Mouse (Mus musculus) heart, embryonic 13.5 days (tissue): ENCODE results near the gene Ppia. TPM values are rescaled to one million over a fixed set of nuclear protein-coding genes. Genes with fewer than 3 reads are reported as not detected.
A peak's percentile ranks its signal among the peaks of the same experiment; 100 is the strongest.
"Not testable (repeated sequence)": the region's sequence is repeated elsewhere in the genome, so short reads cannot be mapped to it uniquely, and the experiment has no call there.

ENCODE experiments used
- ATAC-seq: fragments of 200-750 bp; cut with Nextera tagmentation; 2 replicates; pipeline ENCODE4 v1.8.0; 2017; ENCODE audit warnings: moderate TSS enrichment; ENCODE audit not compliant: insufficient number of reproducible peaks, low FRiP score, low TSS enrichment; ENCODE audit errors: extremely low read depth
- H3K27ac ChIP-seq: fragments of 300-500 bp; sonication (generic); replicated peaks from 2 replicates; pipeline ENCODE4 v1.5.1; 2015; ENCODE audit warnings: moderate library complexity, mild to moderate bottlenecking, inconsistent platforms
- H3K27me3 ChIP-seq: fragments of 300-500 bp; sonication (generic); replicated peaks from 2 replicates; pipeline ENCODE4 v1.6.1; 2015; ENCODE audit warnings: mild to moderate bottlenecking, inconsistent platforms
- H3K36me3 ChIP-seq: fragments of 300-500 bp; sonication (generic); 2 replicates; pipeline ENCODE4 v1.6.1; 2015; ENCODE audit warnings: mild to moderate bottlenecking, inconsistent platforms
- H3K4me1 ChIP-seq: fragments of 300-500 bp; sonication (generic); 2 replicates; pipeline ENCODE4 v1.6.1; 2015; ENCODE audit warnings: inconsistent platforms
- H3K4me2 ChIP-seq: fragments of 300-500 bp; sonication (generic); 2 replicates; pipeline ENCODE4 v1.6.1; 2015; ENCODE audit warnings: inconsistent platforms, mild to moderate bottlenecking, moderate library complexity
- H3K4me3 ChIP-seq: fragments of 300-500 bp; sonication (generic); 2 replicates; pipeline ENCODE4 v1.5.1; 2015; ENCODE audit warnings: moderate library complexity, mild to moderate bottlenecking, inconsistent platforms
- H3K9ac ChIP-seq: fragments of 300-500 bp; sonication (generic); 2 replicates; pipeline ENCODE4 v1.6.1; 2015; ENCODE audit warnings: inconsistent platforms, mild to moderate bottlenecking, moderate library complexity
- H3K9me3 ChIP-seq: fragments of 300-500 bp; sonication (generic); 2 replicates; pipeline ENCODE4 v1.6.1; 2016; ENCODE audit warnings: inconsistent platforms
- WGBS: fragments of 180-500 bp; shearing (Covaris S2); methylation state at CpG from one replicate; pipeline ENCODE4 v1.1.7; 2015; ENCODE audit warnings: mixed read lengths; 5-methylcytosine and 5-hydroxymethylcytosine counted together
- polyA plus RNA-seq: library from polyadenylated mRNA; unstranded; fragments of >200 nt; fragmentation: Nextera tagmentation; extraction: Ambion mirVana; gene quantifications from 2 replicates; pipeline ENCODE4 v1.2.1, GENCODE M21; 2015

Gene Ppia
- polyA plus RNA-seq, 1 experiment from 2014 or later: 4,195 TPM

DNA sequence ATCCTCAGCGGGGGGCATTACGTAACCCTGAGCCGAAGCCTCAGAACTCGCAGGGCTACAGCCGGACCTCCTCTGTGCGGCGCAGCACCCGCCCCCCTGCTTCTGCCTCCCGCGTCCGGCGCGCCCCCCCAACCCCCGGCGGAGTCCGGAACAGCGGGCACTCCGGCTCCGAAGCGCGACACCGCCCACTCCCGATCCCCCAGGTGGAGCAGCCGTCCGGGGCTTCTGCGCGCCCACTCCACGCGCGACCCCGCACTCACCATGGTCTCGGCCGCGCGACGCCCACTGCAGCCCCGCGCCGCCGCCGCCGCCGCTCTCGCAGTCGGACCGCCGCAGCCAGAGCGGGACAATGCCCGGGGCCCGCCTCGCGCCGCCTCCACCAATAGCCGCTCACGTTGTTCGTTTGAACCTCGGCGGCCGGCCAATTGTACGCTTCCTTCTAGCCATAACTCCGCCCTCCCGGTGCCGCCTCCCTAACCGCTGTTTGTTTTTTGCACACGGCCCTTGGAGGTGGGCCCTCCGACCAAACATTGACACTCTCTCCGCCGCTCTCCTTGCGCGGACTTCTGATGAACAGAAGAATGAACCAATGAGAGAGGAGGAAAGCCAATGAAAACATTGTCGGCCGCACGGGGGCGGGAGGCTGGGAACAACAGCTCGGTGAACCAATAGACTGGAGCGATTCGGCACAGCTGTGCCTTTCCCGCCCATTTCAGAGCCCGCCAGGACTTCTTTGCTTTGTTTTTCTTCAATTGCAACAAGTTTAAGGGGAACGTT is 29.0 kb downstream of the Ppia start, which contains the start of gene H2afv:
TSS of gene H2afv (minus strand) at position 367 of the 777 bp plus-strand sequence.
- Histone ChIP-seq H3K27me3 (no peaks in the 10 kb centered on the region), H3K27ac (peak within 1 kb of the TSS; percentile 93), H3K4me3 (peak within 1 kb of the TSS; percentile 74), H3K9me3 (no peaks in the 10 kb centered on the region), H3K9ac (peak within 1 kb of the TSS; percentile 88), H3K4me2 (peak within 1 kb of the TSS; percentile 77), H3K4me1 (peaks cover 24% of the 10 kb centered on the region), H3K36me3 (peaks cover 16% of the 10 kb centered on the region)
- under 1% methylated on average over 67 of the region's 80 CpGs for WGBS
- peak; percentile 97 for ATAC-seq

DNA sequence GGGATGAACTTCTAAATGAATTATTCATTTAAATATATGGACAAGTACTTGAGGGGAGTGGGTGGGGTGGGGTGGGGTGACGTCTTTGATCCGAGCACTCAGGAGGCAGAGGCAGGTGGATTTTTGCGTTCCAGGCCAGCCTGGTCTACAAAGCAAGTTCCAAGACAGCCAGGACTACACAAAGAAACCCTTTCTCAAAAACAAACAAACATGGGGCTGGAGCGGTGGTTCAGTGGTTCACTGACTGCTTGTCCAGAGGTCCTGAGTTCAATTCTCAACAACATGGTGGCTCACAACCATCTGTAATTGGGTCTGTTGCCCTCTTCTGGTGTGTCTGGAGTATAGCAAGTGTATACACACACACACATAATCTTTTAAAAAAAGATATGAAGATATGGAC is 30.2 kb downstream of the Ppia start:
- H3K4me1 ChIP-seq: peaks cover 24% of the 10 kb centered on the region
- H3K4me3 ChIP-seq: no peak overlapping the region
- H3K4me2 ChIP-seq: peak overlapping the region; percentile 72; the same call in 1 of the 2 replicates
- 66% methylated on average over 4 of the region's 4 CpGs for WGBS
- ATAC-seq: no peak
- no peak overlapping the region for H3K9ac ChIP-seq
- H3K27ac ChIP-seq: no peak overlapping the region
- peaks cover 11% of the 10 kb centered on the region for H3K36me3 ChIP-seq
- no peaks in the 10 kb centered on the region for H3K9me3 ChIP-seq
- H3K27me3 ChIP-seq: no peaks in the 10 kb centered on the region

DNA sequence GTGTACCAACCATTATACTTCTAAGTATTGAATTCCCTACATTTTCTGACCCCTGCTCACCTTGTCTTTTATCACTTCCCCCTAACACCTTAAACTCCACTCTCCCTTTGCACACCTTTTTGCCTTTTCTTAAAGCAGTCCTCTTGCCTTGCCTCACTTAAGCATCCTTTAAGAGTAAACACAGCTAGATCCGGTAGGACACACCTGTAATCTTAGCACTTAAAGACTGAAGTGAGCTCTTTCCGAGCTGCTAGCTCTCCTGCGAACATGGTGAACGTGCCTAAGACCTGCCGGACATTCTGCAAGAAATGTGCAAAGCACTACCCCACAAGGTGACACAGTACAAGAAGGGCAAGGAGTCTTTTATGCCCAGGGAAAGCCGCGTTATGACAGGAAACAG is 30.7 kb downstream of the Ppia start:
- H3K4me3 ChIP-seq: no peak overlapping the region
- no peaks in the 10 kb centered on the region for H3K27me3 ChIP-seq
- H3K36me3 ChIP-seq: peaks cover 6% of the 10 kb centered on the region
- ATAC-seq: no peak
- H3K4me2 ChIP-seq: no peak overlapping the region
- H3K9me3 ChIP-seq: no peaks in the 10 kb centered on the region
- H3K4me1 ChIP-seq: peaks cover 24% of the 10 kb centered on the region
- 82% methylated on average over 7 of the region's 7 CpGs for WGBS
- no peak overlapping the region for H3K9ac ChIP-seq
- no peak overlapping the region for H3K27ac ChIP-seq

DNA sequence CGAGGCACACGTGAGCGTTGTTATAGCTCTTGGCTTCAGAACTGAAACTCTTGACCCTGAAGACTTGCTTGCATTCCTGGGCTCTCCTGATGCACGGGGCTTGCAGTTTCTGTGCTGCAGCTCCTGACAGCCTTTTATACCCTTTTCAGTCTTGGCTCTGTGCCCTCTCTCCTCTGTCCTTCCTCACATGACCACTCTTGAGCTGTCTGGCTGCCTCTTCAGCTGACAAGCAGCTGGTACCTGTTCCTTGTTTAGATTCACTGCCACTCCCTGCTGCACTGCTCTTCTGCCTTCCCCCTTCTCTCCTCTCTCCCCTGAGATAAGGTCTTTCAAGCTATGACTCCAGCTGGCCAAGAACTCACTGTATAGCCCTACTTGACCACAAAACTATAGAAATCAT is 32.2 kb downstream of the Ppia start:
- Histone ChIP-seq H3K36me3 (no peaks in the 10 kb centered on the region), H3K9me3 (no peaks in the 10 kb centered on the region), H3K4me3 (no peak overlapping the region), H3K4me2 (no peak overlapping the region; the same call in 1 of the 2 replicates), H3K9ac (0 out of 2 replicates have a peak overlapping the region, but pooled peaks have one; percentile 2), H3K4me1 (peaks cover 20% of the 10 kb centered on the region), H3K27me3 (no peaks in the 10 kb centered on the region), H3K27ac (no peak overlapping the region; the same call in 1 of the 2 replicates)
- ATAC-seq: no peak
- WGBS: 49% methylated on average over 4 of the region's 4 CpGs

DNA sequence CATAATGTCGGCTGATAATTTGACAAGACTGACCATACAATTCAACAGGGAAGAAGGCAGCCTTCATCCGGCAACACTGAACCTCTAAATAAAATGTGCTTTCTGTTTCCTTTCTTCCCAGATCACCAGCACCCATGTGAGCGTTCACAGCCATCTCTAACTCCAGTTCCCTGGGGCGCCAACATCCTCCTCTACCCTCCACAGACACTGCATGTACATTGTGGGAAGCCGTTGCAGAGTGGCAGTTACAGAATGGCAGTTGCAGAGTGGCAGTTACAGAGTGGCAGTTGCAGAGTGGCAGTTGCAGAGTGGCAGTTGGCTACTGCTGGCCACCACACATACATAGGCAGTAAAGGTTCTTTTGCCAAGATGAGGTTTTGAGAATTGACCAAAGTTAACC is 32.9 kb downstream of the Ppia start:
- H3K27me3 ChIP-seq, H3K4me3 ChIP-seq, ATAC-seq, H3K9me3 ChIP-seq, H3K36me3 ChIP-seq, H3K27ac ChIP-seq, H3K4me2 ChIP-seq, H3K9ac ChIP-seq: not testable (repeated sequence)
- H3K4me1 ChIP-seq: peaks cover 14% of the 10 kb centered on the region
- WGBS: 80% methylated on average over 5 of the region's 5 CpGs

DNA sequence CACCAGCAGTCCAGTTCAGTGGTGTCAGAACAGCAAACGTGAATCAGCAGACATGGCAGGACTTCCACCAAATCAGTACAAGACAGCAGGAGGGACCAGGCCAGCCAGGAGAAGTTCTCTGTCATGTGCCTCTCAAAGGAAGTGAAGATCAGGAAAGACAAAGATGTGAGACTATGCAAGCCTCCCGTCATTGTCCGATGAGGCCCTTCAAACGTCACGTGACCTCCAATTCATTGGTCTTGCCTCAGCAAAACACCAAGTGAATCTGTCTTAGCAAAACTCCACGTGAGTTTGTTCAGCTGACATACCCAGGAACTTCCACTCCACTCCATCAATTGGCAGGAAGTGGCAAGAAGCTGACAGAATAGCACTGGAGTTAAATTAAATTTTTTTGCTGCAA is 40.8 kb downstream of the Ppia start:
- Histone ChIP-seq H3K4me1 (no peaks in the 10 kb centered on the region), H3K9ac (no peak overlapping the region), H3K27me3 (no peaks in the 10 kb centered on the region), H3K4me3 (no peak overlapping the region), H3K4me2 (no peak overlapping the region), H3K9me3 (no peaks in the 10 kb centered on the region), H3K36me3 (no peaks in the 10 kb centered on the region), H3K27ac (no peak overlapping the region)
- ATAC-seq: no peak
- 64% methylated on average over 6 of the region's 6 CpGs for WGBS

DNA sequence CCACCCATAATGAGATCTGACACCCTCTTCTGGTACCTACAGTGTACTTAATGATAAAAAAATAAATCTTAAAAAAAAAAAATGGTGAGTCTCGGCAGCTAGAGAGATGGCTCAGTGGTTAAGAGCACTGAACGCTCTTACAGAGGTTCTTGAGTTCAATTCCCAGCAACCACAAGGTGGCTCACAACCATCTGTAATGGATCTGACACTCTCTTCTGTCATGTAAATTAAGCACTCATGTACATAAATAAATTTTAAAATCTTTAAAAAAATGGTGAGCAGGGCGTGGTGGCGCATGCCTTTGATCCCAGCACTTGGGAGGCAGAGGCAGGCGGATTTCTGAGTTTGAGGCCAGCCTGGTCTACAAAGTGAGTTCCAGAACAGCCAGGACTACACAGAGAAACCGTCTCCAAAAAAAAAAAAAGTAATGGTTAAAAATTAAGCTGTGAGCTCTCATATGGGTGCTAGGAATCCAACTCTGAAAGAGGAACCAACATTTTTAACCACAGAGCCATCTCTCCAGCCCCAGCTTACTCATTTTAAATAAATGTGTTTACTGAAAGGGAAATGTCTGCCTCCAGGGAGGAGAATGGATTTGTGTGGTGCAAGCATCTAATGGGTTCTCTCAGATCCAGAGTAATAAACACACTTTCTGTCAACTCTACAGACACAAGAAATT is 48.1 kb downstream of the Ppia start:
- whole genome bisulfite sequencing: 82% methylated on average over 6 of the region's 6 CpGs

DNA sequence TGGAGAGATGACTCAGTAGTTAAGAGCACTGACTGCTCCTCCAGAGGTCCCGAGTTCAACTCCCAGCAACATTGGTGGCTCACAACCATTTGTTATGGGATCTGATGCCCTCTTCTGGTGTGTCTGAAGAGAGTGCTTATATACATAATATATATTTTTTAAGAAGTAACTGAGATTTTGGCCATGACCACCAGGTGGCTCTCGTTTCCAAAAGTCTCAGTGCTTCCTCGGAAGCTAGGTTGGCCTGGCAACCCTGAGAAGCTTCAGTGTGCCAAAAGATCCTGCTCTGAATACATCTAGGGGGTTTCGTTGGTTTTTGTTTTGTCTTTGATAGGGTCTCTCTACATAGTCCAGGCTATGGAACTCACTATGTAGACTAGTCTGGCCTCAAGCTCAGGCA is 49.9 kb downstream of the Ppia start:
- H3K9ac ChIP-seq: no peak overlapping the region
- H3K4me3 ChIP-seq: no peak overlapping the region
- no peak overlapping the region for H3K4me2 ChIP-seq
- H3K27ac ChIP-seq: no peak overlapping the region
- H3K27me3 ChIP-seq: no peaks in the 10 kb centered on the region
- no peaks in the 10 kb centered on the region for H3K9me3 ChIP-seq
- ATAC-seq: no peak
- peaks cover 14% of the 10 kb centered on the region for H3K4me1 ChIP-seq
- WGBS: 21% methylated on average over 4 of the region's 4 CpGs
- H3K36me3 ChIP-seq: peaks cover 33% of the 10 kb centered on the region

More for the DNA sequence above, 48.1 kb downstream of the Ppia start:
- no peak overlapping the region for H3K9ac ChIP-seq
- H3K4me2 ChIP-seq: no peak overlapping the region
- peaks cover 4% of the 10 kb centered on the region; the same call in 1 of the 2 replicates for H3K4me1 ChIP-seq
- H3K27me3 ChIP-seq: no peaks in the 10 kb centered on the region
- ATAC-seq: no peak
- peaks cover 26% of the 10 kb centered on the region for H3K36me3 ChIP-seq
- no peaks in the 10 kb centered on the region for H3K9me3 ChIP-seq
- H3K27ac ChIP-seq: no peak overlapping the region
- H3K4me3 ChIP-seq: no peak overlapping the region

DNA sequence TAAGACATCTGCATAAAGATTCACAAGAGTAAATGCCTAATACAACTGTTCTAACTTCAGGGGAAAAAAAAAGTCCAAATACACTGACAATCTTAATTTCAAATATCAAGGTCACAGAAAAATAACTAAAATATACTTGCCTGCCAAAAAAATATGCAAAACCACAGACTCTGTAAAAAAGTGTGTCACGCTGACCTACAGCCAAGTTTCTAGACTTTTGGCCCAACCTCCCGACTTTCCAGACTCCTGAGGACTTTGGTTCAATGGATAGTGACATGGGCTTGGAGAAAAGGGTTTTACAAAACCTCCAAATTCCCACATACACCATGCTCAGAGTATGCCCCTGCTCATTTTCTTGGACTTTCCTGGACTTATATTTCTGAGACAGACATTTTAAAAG is 53.3 kb downstream of the Ppia start:
- H3K27ac ChIP-seq: no peak overlapping the region
- H3K9ac ChIP-seq: peak overlapping the region; percentile 54; the same call in 1 of the 2 replicates
- no peaks in the 10 kb centered on the region for H3K27me3 ChIP-seq
- no peak overlapping the region for H3K4me3 ChIP-seq
- 75% methylated on average over 2 of the region's 2 CpGs for WGBS
- H3K4me2 ChIP-seq: no peak overlapping the region
- no peak for ATAC-seq
- H3K4me1 ChIP-seq: peaks cover 40% of the 10 kb centered on the region
- H3K36me3 ChIP-seq: peaks cover 45% of the 10 kb centered on the region
- no peaks in the 10 kb centered on the region for H3K9me3 ChIP-seq
